Mouse (Mus musculus): ENCODE data around the gene Slc11a1. TPM values are rescaled to one million over a fixed set of nuclear protein-coding genes. Genes with fewer than 3 reads are reported as not detected.
A peak's percentile ranks its signal among the peaks of the same experiment; 100 is the strongest.
"Not testable (repeated sequence)": the region's sequence is repeated elsewhere in the genome, so short reads cannot be mapped to it uniquely, and the experiment has no call there.

The Slc11a1 gene
- 5.3 and 6.1 TPM in 2 replicates for polyA plus RNA-seq (2014; fragmentation: Nextera tagmentation; extraction: Ambion mirVana)

- Histone ChIP-seq H3K4me2 (replicated peaks; ENCODE audit: low read depth, low read length) (no peak within 1 kb of the TSS), H3K36me3 (ENCODE audit: control insufficient read depth, insufficient read depth, low read length) (no peaks in the 10 kb centered on the region), H3K9ac (replicated peaks; ENCODE audit: low read depth, low read length) (no peak within 1 kb of the TSS), H3K27me3 (ENCODE audit: control insufficient read depth, insufficient read depth, low read length) (no peaks in the 10 kb centered on the region), H3K9me3 (ENCODE audit: control insufficient read depth, low read depth, low read length) (no peaks in the 10 kb centered on the region), H3K27ac (ENCODE audit: low read length) (no peak within 1 kb of the TSS), H3K4me3 (ENCODE audit: low read depth, low read length) (no peak within 1 kb of the TSS), H3K4me1 (ENCODE audit: control insufficient read depth, insufficient read depth, low read length) (no peaks in the 10 kb centered on the region)
- ATAC-seq (ENCODE audit: insufficient number of reproducible peaks, insufficient read depth, low FRiP score, low read depth): no peak
- 62% methylated on average over 8 of the region's 8 CpGs for WGBS
Observed at GRCm38 (mm10) chr1:74374980-74375379, at the start of gene Slc11a1. TSS of gene Slc11a1 (plus strand) at chr1:74375195.

DNA sequence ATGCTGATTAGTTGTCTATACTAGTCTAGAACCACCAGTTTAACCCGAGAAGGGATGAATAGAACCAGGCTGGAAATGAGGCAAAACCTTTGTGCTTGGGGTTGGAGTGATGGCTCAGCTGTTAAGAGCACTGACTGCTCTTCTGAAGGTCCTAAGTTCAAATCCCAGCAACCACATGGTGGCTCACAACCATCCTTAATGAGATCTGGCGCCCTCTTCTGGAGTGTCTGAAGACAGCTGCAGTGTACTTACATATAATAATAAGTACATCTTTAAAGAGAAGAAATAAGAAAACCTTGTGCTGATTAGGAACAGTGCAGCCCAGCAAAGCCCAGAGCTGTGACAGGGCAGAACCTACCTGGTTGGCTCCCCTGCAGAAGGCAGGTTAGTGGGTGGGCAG lies 48.1 kb upstream of the Slc11a1 start:
- not testable (repeated sequence) for H3K27me3 ChIP-seq (ENCODE audit: control insufficient read depth, insufficient read depth, low read length); H3K9me3 ChIP-seq (ENCODE audit: control insufficient read depth, low read depth, low read length); H3K9ac ChIP-seq (replicated peaks; ENCODE audit: low read depth, low read length); ATAC-seq (ENCODE audit: insufficient number of reproducible peaks, insufficient read depth, low FRiP score, low read depth); H3K4me1 ChIP-seq (ENCODE audit: control insufficient read depth, insufficient read depth, low read length); H3K4me2 ChIP-seq (replicated peaks; ENCODE audit: low read depth, low read length); H3K27ac ChIP-seq (ENCODE audit: low read length); H3K4me3 ChIP-seq (ENCODE audit: low read depth, low read length); H3K36me3 ChIP-seq (ENCODE audit: control insufficient read depth, insufficient read depth, low read length)
- WGBS: 78% methylated on average over 2 of the region's 2 CpGs

DNA sequence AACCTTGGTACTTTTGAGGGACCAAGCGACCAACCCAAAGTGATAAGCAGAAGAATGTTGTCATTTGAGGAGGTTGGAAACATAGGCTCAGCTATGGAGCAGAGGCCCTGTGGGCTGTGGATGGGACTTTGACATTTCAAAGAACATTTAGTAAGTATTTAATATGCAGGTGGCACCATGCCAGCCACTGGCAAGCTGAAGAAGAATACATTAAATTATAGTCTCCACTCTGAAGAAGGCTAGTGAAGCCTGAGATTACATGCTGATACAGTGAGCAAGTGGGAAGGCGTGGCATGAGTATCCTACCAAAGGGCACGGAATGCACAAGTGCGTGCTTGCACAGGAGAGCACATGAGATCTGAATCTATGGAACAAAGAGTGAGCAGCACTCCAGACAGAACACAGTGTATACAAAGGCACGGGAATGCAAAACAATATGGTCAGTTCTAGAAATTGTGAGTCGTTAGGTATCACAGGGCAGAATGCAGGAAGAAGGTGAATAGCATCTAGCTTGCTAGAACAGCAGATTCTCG lies 45.0 kb upstream of the Slc11a1 start:
- no peak overlapping the region for H3K4me2 ChIP-seq (replicated peaks; ENCODE audit: low read depth, low read length)
- H3K9ac ChIP-seq (replicated peaks; ENCODE audit: low read depth, low read length): no peak overlapping the region
- ATAC-seq (ENCODE audit: insufficient number of reproducible peaks, insufficient read depth, low FRiP score, low read depth): no peak
- no peaks in the 10 kb centered on the region for H3K27me3 ChIP-seq (ENCODE audit: control insufficient read depth, insufficient read depth, low read length)
- H3K27ac ChIP-seq (ENCODE audit: low read length): peak overlapping the region; percentile 1; the same call in 1 of the 2 replicates
- no peak overlapping the region for H3K4me3 ChIP-seq (ENCODE audit: low read depth, low read length)
- WGBS: 66% methylated on average over 7 of the region's 7 CpGs
- peaks cover 15% of the 10 kb centered on the region for H3K4me1 ChIP-seq (ENCODE audit: control insufficient read depth, insufficient read depth, low read length)
- no peaks in the 10 kb centered on the region for H3K9me3 ChIP-seq (ENCODE audit: control insufficient read depth, low read depth, low read length)
- H3K36me3 ChIP-seq (ENCODE audit: control insufficient read depth, insufficient read depth, low read length): no peaks in the 10 kb centered on the region

DNA sequence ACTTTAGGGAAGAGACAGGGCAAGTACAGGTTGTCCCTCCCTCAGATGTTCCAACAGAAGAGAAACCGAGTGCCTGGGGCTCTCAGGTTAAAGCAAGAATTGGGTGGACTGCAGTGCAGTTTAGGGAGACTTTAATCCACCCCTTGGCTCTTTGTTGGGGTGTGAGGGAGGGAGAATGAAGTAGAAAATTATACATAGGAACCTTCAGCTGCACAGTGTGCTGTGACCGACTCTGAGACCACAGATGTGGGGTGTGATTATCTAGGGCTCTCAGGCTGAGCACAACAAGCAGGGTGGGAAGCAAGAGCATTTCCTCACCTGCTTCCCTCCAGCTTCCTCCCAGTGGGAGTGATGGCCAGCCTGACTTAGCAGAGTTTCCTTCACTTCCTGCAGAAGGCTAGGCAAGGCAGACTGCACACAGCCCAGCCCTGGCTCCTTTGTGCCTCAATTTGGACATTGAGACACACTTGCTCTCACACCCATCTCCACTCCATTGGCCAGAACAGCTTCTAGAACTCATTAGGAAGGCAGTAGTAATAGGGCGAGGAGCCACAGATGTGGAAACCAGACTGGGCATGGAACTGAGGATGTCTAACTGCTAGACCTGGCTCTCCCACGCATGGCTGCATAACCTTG lies 43.8 kb upstream of the Slc11a1 start:
- Histone ChIP-seq H3K9me3 (ENCODE audit: control insufficient read depth, low read depth, low read length) (no peaks in the 10 kb centered on the region), H3K4me3 (ENCODE audit: low read depth, low read length) (no peak overlapping the region), H3K27ac (ENCODE audit: low read length) (peak overlapping the region; percentile 61; the same call in 1 of the 2 replicates), H3K27me3 (ENCODE audit: control insufficient read depth, insufficient read depth, low read length) (no peaks in the 10 kb centered on the region), H3K4me2 (replicated peaks; ENCODE audit: low read depth, low read length) (no peak overlapping the region), H3K36me3 (ENCODE audit: control insufficient read depth, insufficient read depth, low read length) (no peaks in the 10 kb centered on the region), H3K4me1 (ENCODE audit: control insufficient read depth, insufficient read depth, low read length) (peaks cover 15% of the 10 kb centered on the region), H3K9ac (replicated peaks; ENCODE audit: low read depth, low read length) (no peak overlapping the region)
- WGBS: 72% methylated on average over 4 of the region's 4 CpGs
- ATAC-seq (ENCODE audit: insufficient number of reproducible peaks, insufficient read depth, low FRiP score, low read depth): no peak

DNA sequence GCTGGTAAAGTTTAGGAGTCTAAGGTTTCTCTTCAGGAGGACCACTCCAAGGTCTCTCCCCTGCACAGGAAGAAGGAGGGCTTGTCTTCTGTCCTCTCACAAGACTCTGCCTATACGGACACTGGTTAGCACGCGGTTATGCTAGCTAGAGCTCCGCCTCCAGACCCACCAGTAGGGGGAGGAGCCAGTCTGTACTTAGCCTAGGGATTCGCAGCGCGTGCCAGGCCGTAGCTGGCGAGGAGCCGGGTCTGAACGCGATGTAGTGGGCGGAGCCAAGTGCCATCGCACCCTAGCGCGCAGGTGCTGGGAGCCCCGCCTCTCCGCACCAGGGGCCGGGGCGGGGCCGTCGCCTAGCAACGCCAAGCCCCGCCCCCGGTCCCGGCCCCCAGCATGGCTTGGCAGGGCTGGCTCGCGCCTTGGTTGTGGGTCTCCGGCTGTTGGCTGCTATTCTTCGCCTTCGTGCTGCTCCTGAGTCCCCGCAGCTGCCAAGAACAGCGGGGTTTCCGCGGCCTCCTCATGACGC lies 42.7 kb upstream of the Slc11a1 start:
- 1% methylated on average over 33 of the region's 36 CpGs for WGBS
- no peaks in the 10 kb centered on the region for H3K36me3 ChIP-seq (ENCODE audit: control insufficient read depth, insufficient read depth, low read length)
- H3K4me3 ChIP-seq (ENCODE audit: low read depth, low read length): peak overlapping the region; percentile 45

GRCm38 (mm10) chr1:74332930-74333329 lies 42.1 kb upstream of the Slc11a1 start:
- H3K4me1 ChIP-seq (ENCODE audit: control insufficient read depth, insufficient read depth, low read length): peaks cover 15% of the 10 kb centered on the region
- H3K4me2 ChIP-seq (replicated peaks; ENCODE audit: low read depth, low read length): peak overlapping the region; percentile 76
- no peaks in the 10 kb centered on the region for H3K27me3 ChIP-seq (ENCODE audit: control insufficient read depth, insufficient read depth, low read length)
- 4% methylated on average over 9 of the region's 9 CpGs for WGBS
- H3K27ac ChIP-seq (ENCODE audit: low read length): peak overlapping the region; percentile 81; the same call in 1 of the 2 replicates
- no peak for ATAC-seq (ENCODE audit: insufficient number of reproducible peaks, insufficient read depth, low FRiP score, low read depth)
- H3K36me3 ChIP-seq (ENCODE audit: control insufficient read depth, insufficient read depth, low read length): no peaks in the 10 kb centered on the region
- peak overlapping the region; percentile 45 for H3K4me3 ChIP-seq (ENCODE audit: low read depth, low read length)
- peak overlapping the region; percentile 38 for H3K9ac ChIP-seq (replicated peaks; ENCODE audit: low read depth, low read length)
- H3K9me3 ChIP-seq (ENCODE audit: control insufficient read depth, low read depth, low read length): no peaks in the 10 kb centered on the region

More for the DNA sequence above, 42.7 kb upstream of the Slc11a1 start:
- no peaks in the 10 kb centered on the region for H3K27me3 ChIP-seq (ENCODE audit: control insufficient read depth, insufficient read depth, low read length)
- peaks cover 15% of the 10 kb centered on the region for H3K4me1 ChIP-seq (ENCODE audit: control insufficient read depth, insufficient read depth, low read length)
- H3K27ac ChIP-seq (ENCODE audit: low read length): peak overlapping the region; percentile 81; the same call in 1 of the 2 replicates
- peak overlapping the region; percentile 76 for H3K4me2 ChIP-seq (replicated peaks; ENCODE audit: low read depth, low read length)
- H3K9ac ChIP-seq (replicated peaks; ENCODE audit: low read depth, low read length): peak overlapping the region; percentile 38
- ATAC-seq (ENCODE audit: insufficient number of reproducible peaks, insufficient read depth, low FRiP score, low read depth): peak; percentile 98
- H3K9me3 ChIP-seq (ENCODE audit: control insufficient read depth, low read depth, low read length): no peaks in the 10 kb centered on the region

DNA sequence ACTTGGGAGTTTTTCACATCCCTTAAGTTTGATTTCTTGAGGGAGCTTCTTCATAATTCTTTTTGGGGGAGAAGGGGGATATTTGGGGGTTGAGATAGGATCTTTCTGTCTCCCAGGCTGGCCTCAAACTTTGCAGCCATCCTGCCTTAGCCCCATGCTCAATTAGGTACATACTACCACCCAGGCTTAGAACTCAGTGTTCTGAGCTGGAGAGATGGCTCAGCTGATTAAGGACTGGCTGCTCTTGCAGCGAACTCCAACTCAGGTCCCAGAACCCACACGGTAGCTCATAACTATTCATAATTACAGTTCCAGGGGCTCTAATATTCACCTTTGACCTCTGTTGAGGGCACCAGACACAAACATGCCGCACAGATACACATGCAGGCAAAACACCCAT lies 40.4 kb upstream of the Slc11a1 start:
- Histone ChIP-seq H3K27ac (ENCODE audit: low read length) (no peak overlapping the region), H3K9me3 (ENCODE audit: control insufficient read depth, low read depth, low read length) (no peaks in the 10 kb centered on the region), H3K4me3 (ENCODE audit: low read depth, low read length) (no peak overlapping the region), H3K9ac (replicated peaks; ENCODE audit: low read depth, low read length) (no peak overlapping the region), H3K36me3 (ENCODE audit: control insufficient read depth, insufficient read depth, low read length) (no peaks in the 10 kb centered on the region), H3K4me1 (ENCODE audit: control insufficient read depth, insufficient read depth, low read length) (peaks cover 15% of the 10 kb centered on the region), H3K27me3 (ENCODE audit: control insufficient read depth, insufficient read depth, low read length) (no peaks in the 10 kb centered on the region), H3K4me2 (replicated peaks; ENCODE audit: low read depth, low read length) (no peak overlapping the region)
- WGBS: 75% methylated on average over 3 of the region's 3 CpGs
- no peak for ATAC-seq (ENCODE audit: insufficient number of reproducible peaks, insufficient read depth, low FRiP score, low read depth)

DNA sequence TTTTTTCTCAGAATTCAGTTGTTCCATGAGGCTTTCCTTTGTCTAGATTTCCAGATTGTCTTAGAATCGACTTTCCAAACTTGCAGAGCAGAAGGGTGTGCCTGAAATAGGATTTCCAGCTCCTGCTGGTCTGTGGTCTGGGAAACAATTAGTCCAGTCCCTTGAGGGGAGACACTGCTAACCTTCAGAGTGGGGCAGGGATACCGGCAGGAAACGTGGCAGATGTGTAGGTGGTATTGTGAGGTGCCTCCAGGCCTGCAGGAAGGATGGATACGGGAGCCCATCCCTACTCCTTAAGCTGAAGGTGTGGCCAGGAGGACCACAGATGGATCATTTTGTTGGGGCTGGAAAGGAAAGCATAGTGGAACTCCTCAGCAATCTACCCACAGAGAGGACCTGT lies 40.0 kb upstream of the Slc11a1 start:
- Histone ChIP-seq H3K9ac (replicated peaks; ENCODE audit: low read depth, low read length) (no peak overlapping the region), H3K27me3 (ENCODE audit: control insufficient read depth, insufficient read depth, low read length) (no peaks in the 10 kb centered on the region), H3K9me3 (ENCODE audit: control insufficient read depth, low read depth, low read length) (no peaks in the 10 kb centered on the region), H3K27ac (ENCODE audit: low read length) (no peak overlapping the region), H3K4me1 (ENCODE audit: control insufficient read depth, insufficient read depth, low read length) (peaks cover 15% of the 10 kb centered on the region), H3K36me3 (ENCODE audit: control insufficient read depth, insufficient read depth, low read length) (no peaks in the 10 kb centered on the region), H3K4me2 (replicated peaks; ENCODE audit: low read depth, low read length) (no peak overlapping the region), H3K4me3 (ENCODE audit: low read depth, low read length) (no peak overlapping the region)
- ATAC-seq (ENCODE audit: insufficient number of reproducible peaks, insufficient read depth, low FRiP score, low read depth): no peak
- WGBS: 66% methylated on average over 4 of the region's 4 CpGs
